Mouse (Mus musculus): ENCODE measurements around the gene Zfp667. TPM values are rescaled to one million over a fixed set of nuclear protein-coding genes. Genes with fewer than 3 reads are reported as not detected.

Zfp667 gene
- polyA plus RNA-seq, 1 experiment: 12.8 TPM

- TF ChIP-seq EP300 (IDR thresholded peaks at IDR 0.05; ENCODE audit: insufficient read depth, low read depth, low read length) (no peak), CTCF (IDR thresholded peaks at IDR 0.05; ENCODE audit: low read depth, low read length) (no peak)
- no peaks in the 10 kb centered on the region for H3K27me3 ChIP-seq (ENCODE audit: control insufficient read depth, insufficient read depth, low read length, poor library complexity, severe bottlenecking)
- H3K27ac ChIP-seq (ENCODE audit: insufficient read depth, low read length): no peak within 1 kb of the TSS
- no peaks in the 10 kb centered on the region for H3K9me3 ChIP-seq (replicated peaks; ENCODE audit: control insufficient read depth, insufficient read depth, low read length, poor library complexity, severe bottlenecking)
- peak within 1 kb of the TSS; percentile 90 for H3K4me3 ChIP-seq (ENCODE audit: low read depth, low read length)
- no peaks in the 10 kb centered on the region for H3K36me3 ChIP-seq (ENCODE audit: control insufficient read depth, insufficient read depth, low read length, poor library complexity, severe bottlenecking)
- H3K4me1 ChIP-seq (ENCODE audit: control insufficient read depth, insufficient read depth, low read length): no peaks in the 10 kb centered on the region
- peak within 1 kb of the TSS; percentile 23; the same call in 1 of the 2 replicates for H3K9ac ChIP-seq (ENCODE audit: low read depth, poor library complexity, severe bottlenecking)
These were observed 57.2 kb downstream of the Zfp667 start, which contains the start of gene Gm3854 for GRCm38 (mm10) chr7:6343501-6344071. Gene Gm3854 (plus strand): TSS chr7:6343759.

DNA sequence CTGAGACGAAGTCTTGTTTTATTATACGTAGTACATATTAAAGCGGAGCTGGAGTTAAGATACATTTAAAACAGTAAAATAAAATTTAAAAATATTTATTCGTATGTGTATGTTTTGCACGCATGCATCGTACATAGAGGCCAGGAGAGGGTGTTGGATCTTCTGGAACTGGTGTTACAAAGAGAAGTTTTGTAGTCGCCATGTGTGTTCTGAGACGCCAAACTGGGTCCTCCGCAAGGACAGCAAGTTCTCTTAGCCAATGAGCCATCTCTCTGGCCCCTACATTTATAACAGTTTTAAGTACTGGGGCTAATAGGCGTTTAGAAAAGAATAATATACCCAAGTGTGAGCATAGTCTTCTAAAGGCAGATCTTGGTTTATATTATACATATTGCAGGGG lies 57.7 kb downstream of the Zfp667 start:
- H3K9me3 ChIP-seq (replicated peaks; ENCODE audit: control insufficient read depth, insufficient read depth, low read length, poor library complexity, severe bottlenecking): no peaks in the 10 kb centered on the region
- H3K4me3 ChIP-seq (ENCODE audit: low read depth, low read length): peak overlapping the region; percentile 90
- H3K27ac ChIP-seq (ENCODE audit: insufficient read depth, low read length): no peak overlapping the region
- H3K9ac ChIP-seq (ENCODE audit: low read depth, poor library complexity, severe bottlenecking): peak overlapping the region; percentile 23; the same call in 1 of the 2 replicates
- no peaks in the 10 kb centered on the region for H3K27me3 ChIP-seq (ENCODE audit: control insufficient read depth, insufficient read depth, low read length, poor library complexity, severe bottlenecking)
- TF ChIP-seq POLR2A (IDR thresholded peaks at IDR 0.05; ENCODE audit: insufficient read depth, low read length): no peak
- no peak for TF ChIP-seq EP300 (IDR thresholded peaks at IDR 0.05; ENCODE audit: insufficient read depth, low read depth, low read length)
- no peak for TF ChIP-seq CTCF (IDR thresholded peaks at IDR 0.05; ENCODE audit: low read depth, low read length)
- no peaks in the 10 kb centered on the region for H3K4me1 ChIP-seq (ENCODE audit: control insufficient read depth, insufficient read depth, low read length)
- H3K36me3 ChIP-seq (ENCODE audit: control insufficient read depth, insufficient read depth, low read length, poor library complexity, severe bottlenecking): no peaks in the 10 kb centered on the region

Other genes with a start within 250 kb of the Zfp667 start
- gene Nlrp4c, start 241.4 kb upstream of the Zfp667 start, polyA plus RNA-seq (2011; ENCODE audit: insufficient read depth, insufficient read length, low read depth, missing spikeins): 1.2 TPM in 1 of 2 replicates, not detected in the other
- 24.1 and 30.9 TPM in 2 replicates for gene Zfp787, start 130.6 kb upstream of the Zfp667 start, polyA plus RNA-seq (2011; ENCODE audit: insufficient read depth, insufficient read length, low read depth, missing spikeins)
- 33.7 and 41.1 TPM in 2 replicates for gene Zfp444, start 114.4 kb upstream of the Zfp667 start, polyA plus RNA-seq (2011; ENCODE audit: insufficient read depth, insufficient read length, low read depth, missing spikeins)
- not detected in 2 replicates for gene Galp, start 89.5 kb upstream of the Zfp667 start, polyA plus RNA-seq (2011; ENCODE audit: insufficient read depth, insufficient read length, low read depth, missing spikeins)
- gene Zscan5b, start 64.3 kb upstream of the Zfp667 start, polyA plus RNA-seq (2011; ENCODE audit: insufficient read depth, insufficient read length, low read depth, missing spikeins): 0.33 and 0.40 TPM in 2 replicates
- gene Epp13, start 33.9 kb upstream of the Zfp667 start, polyA plus RNA-seq (2011; ENCODE audit: insufficient read depth, insufficient read length, low read depth, missing spikeins): 40.1 and 42.4 TPM in 2 replicates
- 4.4 and 6.2 TPM in 2 replicates for gene Zfp583, start 44.7 kb downstream of the Zfp667 start, polyA plus RNA-seq (2011; ENCODE audit: insufficient read depth, insufficient read length, low read depth, missing spikeins)
- gene Gm3854, start 57.2 kb downstream of the Zfp667 start, polyA plus RNA-seq (2011; ENCODE audit: insufficient read depth, insufficient read length, low read depth, missing spikeins): 3.2 and 3.8 TPM in 2 replicates
- gene Zfp78, start 76.7 kb downstream of the Zfp667 start, polyA plus RNA-seq (2011; ENCODE audit: insufficient read depth, insufficient read length, low read depth, missing spikeins): 0.59 and 1.2 TPM in 2 replicates
- gene Zfp28, start 96.7 kb downstream of the Zfp667 start, polyA plus RNA-seq (2011; ENCODE audit: insufficient read depth, insufficient read length, low read depth, missing spikeins): 3.2 and 4.5 TPM in 2 replicates
- 1.1 and 1.3 TPM in 2 replicates for gene Smim17, start 112.1 kb downstream of the Zfp667 start, polyA plus RNA-seq (2011; ENCODE audit: insufficient read depth, insufficient read length, low read depth, missing spikeins)
- 0.32 and 0.34 TPM in 2 replicates for gene Gm20715, start 123.7 kb downstream of the Zfp667 start, polyA plus RNA-seq (2011; ENCODE audit: insufficient read depth, insufficient read length, low read depth, missing spikeins)
- not detected in 2 replicates for gene Olfr1344, start 152.1 kb downstream of the Zfp667 start, polyA plus RNA-seq (2011; ENCODE audit: insufficient read depth, insufficient read length, low read depth, missing spikeins)
- not detected in 2 replicates for gene Olfr1336, start 169.6 kb downstream of the Zfp667 start, polyA plus RNA-seq (2011; ENCODE audit: insufficient read depth, insufficient read length, low read depth, missing spikeins)
- gene Olfr1346, start 180.5 kb downstream of the Zfp667 start, polyA plus RNA-seq (2011; ENCODE audit: insufficient read depth, insufficient read length, low read depth, missing spikeins): not detected in 2 replicates
- not detected in 2 replicates for gene Olfr5, start 200.4 kb downstream of the Zfp667 start, polyA plus RNA-seq (2011; ENCODE audit: insufficient read depth, insufficient read length, low read depth, missing spikeins)
- not detected in 2 replicates for gene Olfr1347, start 213.2 kb downstream of the Zfp667 start, polyA plus RNA-seq (2011; ENCODE audit: insufficient read depth, insufficient read length, low read depth, missing spikeins)
- not detected in 2 replicates for gene Olfr1348, start 222.2 kb downstream of the Zfp667 start, polyA plus RNA-seq (2011; ENCODE audit: insufficient read depth, insufficient read length, low read depth, missing spikeins)
- gene Olfr1349, start 236.4 kb downstream of the Zfp667 start, polyA plus RNA-seq (2011; ENCODE audit: insufficient read depth, insufficient read length, low read depth, missing spikeins): 0.48 TPM in 1 of 2 replicates, not detected in the other